Mouse (Mus musculus) MEL (cell line): ENCODE measurements at regions not wholly inside any gene's neighbourhood (a gene's known extent, or its start where the extent isn't known, plus 50 kb on each side); places are given as distances from the start of the nearest gene placed in this dataset.

Source experiments
- CHD2 ChIP-seq: IDR thresholded peaks from 2 replicates; pipeline ENCODE4 v1.6.1; 2011; ENCODE audit warnings: low read length, improper control_type of control experiment
- CTCF ChIP-seq, 3 experiments: IDR thresholded peaks in 2 of 3; conservative IDR thresholded peaks in 1 of 3; 2 replicates each; pipeline ENCODE4 v1.5.1; 2011 to 2012; ENCODE audit warnings: low read length in 3 of 3, low read depth in 2 of 3, mild to moderate bottlenecking in 2 of 3, improper control_type of control experiment in 1 of 3, inconsistent platforms in 1 of 3, mixed read lengths in 1 of 3, moderate library complexity in 1 of 3; ENCODE audit not compliant: control insufficient read depth in 1 of 3, insufficient read depth in 1 of 3, poor library complexity in 1 of 3, severe bottlenecking in 1 of 3
- MEF2A ChIP-seq: IDR thresholded peaks from 2 replicates; pipeline ENCODE4 v1.6.1; 2014; ENCODE audit warnings: low read depth, mild to moderate bottlenecking, inconsistent platforms, low read length, improper control_type of control experiment; ENCODE audit not compliant: poor library complexity, insufficient replicate concordance, severe bottlenecking; ENCODE audit errors: extremely low read depth
- TAL1 ChIP-seq: IDR thresholded peaks from 2 replicates; pipeline ENCODE4 v1.6.1; 2012; ENCODE audit warnings: mild to moderate bottlenecking, inconsistent platforms, low read length, moderate library complexity, mixed read lengths
- ZC3H11A ChIP-seq: IDR thresholded peaks from 2 replicates; pipeline ENCODE4 v1.6.1; 2012; ENCODE audit warnings: low read depth, mild to moderate bottlenecking, inconsistent platforms, low read length, improper control_type of control experiment

- TF ChIP-seq MEF2A, result no peak
- TF ChIP-seq ZC3H11A, result no peak
- no peak for TF ChIP-seq CHD2
- no peak for TF ChIP-seq TAL1
- TF ChIP-seq CTCF (IDR thresholded peaks at IDR 0.05 in 2 of 3, conservative IDR thresholded peaks at IDR 0.05 in 1 of 3; ENCODE audit: control insufficient read depth in 1 of 3, insufficient read depth in 1 of 3, low read depth in 2 of 3, low read length in 3 of 3, poor library complexity in 1 of 3, severe bottlenecking in 1 of 3), result no peak
Measured at GRCm38 (mm10) chr13:118472578-118472977, 85.5 kb upstream of the Mrps30 start.
